Mouse (Mus musculus) embryonic fibroblast, embryonic 13.5 days (primary cell): ENCODE measurements around the gene Atp8a2. TPM values are rescaled to one million over a fixed set of nuclear protein-coding genes. Genes with fewer than 3 reads are reported as not detected.

Experiments used
- H3K27ac ChIP-seq: 2 replicates; pipeline ENCODE4 v1.5.1; 2012; ENCODE audit warnings: low read length, control low read depth, inconsistent platforms; ENCODE audit not compliant: insufficient read depth
- H3K4me1 ChIP-seq: 2 replicates; pipeline ENCODE4 v1.6.1; 2011; ENCODE audit warnings: low read length; ENCODE audit not compliant: control insufficient read depth, insufficient read depth
- H3K4me3 ChIP-seq: 2 replicates; pipeline ENCODE4 v1.5.1; 2011; ENCODE audit warnings: mild to moderate bottlenecking, control low read depth, low read length; ENCODE audit not compliant: insufficient read depth
- CTCF ChIP-seq: IDR thresholded peaks from 2 replicates; pipeline ENCODE4 v1.5.1; 2011; ENCODE audit warnings: mild to moderate bottlenecking, control low read depth, low read length, moderate library complexity, borderline replicate concordance; ENCODE audit not compliant: insufficient read depth
- POLR2A ChIP-seq: IDR thresholded peaks from 2 replicates; pipeline ENCODE4 v1.6.1; 2011; ENCODE audit warnings: low read depth, mild to moderate bottlenecking, control low read depth, low read length, moderate library complexity
- polyA plus RNA-seq: library from polyadenylated mRNA; stranded (reverse); fragments of >200 nt; gene quantifications from 2 replicates; pipeline ENCODE4 v1.2.4, GENCODE M21; 2011; ENCODE audit warnings: low read depth; ENCODE audit not compliant: missing spikeins, insufficient read length

Atp8a2 gene
- polyA plus RNA-seq, 1 experiment: 0.09 TPM

GRCm38 (mm10) chr14:60163367-60163766 lies 33.6 kb downstream of the Atp8a2 start:
- TF ChIP-seq CTCF (no peak), POLR2A (no peak)

GRCm38 (mm10) chr14:60152373-60152772 lies 44.6 kb downstream of the Atp8a2 start:
- Histone ChIP-seq H3K4me1 (no peaks in the 10 kb centered on the region), H3K27ac (no peak overlapping the region), H3K4me3 (no peak overlapping the region)
- no peak for TF ChIP-seq POLR2A
- TF ChIP-seq CTCF: no peak

More at GRCm38 (mm10) chr14:60163367-60163766, 33.6 kb downstream of the Atp8a2 start:
- no peak overlapping the region for H3K27ac ChIP-seq
- no peak overlapping the region for H3K4me3 ChIP-seq
- H3K4me1 ChIP-seq: no peaks in the 10 kb centered on the region

- H3K4me1 ChIP-seq: no peaks in the 10 kb centered on the region
- no peak for TF ChIP-seq CTCF
- TF ChIP-seq POLR2A: no peak
- H3K4me3 ChIP-seq: no peak overlapping the region
- no peak overlapping the region for H3K27ac ChIP-seq
Observed at GRCm38 (mm10) chr14:60148893-60149292, 48.1 kb downstream of the Atp8a2 start.

GRCm38 (mm10) chr14:60143234-60143633 lies 53.7 kb downstream of the Atp8a2 start:
- no peak overlapping the region for H3K4me3 ChIP-seq
- no peak overlapping the region for H3K27ac ChIP-seq

GRCm38 (mm10) chr14:60138339-60138738 lies 58.6 kb downstream of the Atp8a2 start:
- H3K4me3 ChIP-seq: no peak overlapping the region
- TF ChIP-seq POLR2A: no peak
- TF ChIP-seq CTCF: no peak
- H3K27ac ChIP-seq: no peak overlapping the region
- H3K4me1 ChIP-seq: no peaks in the 10 kb centered on the region

More at GRCm38 (mm10) chr14:60143234-60143633, 53.7 kb downstream of the Atp8a2 start:
- TF ChIP-seq CTCF: no peak
- no peak for TF ChIP-seq POLR2A
- no peaks in the 10 kb centered on the region for H3K4me1 ChIP-seq

GRCm38 (mm10) chr14:60137812-60138211 lies 59.2 kb downstream of the Atp8a2 start:
- H3K27ac ChIP-seq: no peak overlapping the region
- TF ChIP-seq POLR2A (no peak), CTCF (no peak)
- H3K4me3 ChIP-seq: no peak overlapping the region
- H3K4me1 ChIP-seq: no peaks in the 10 kb centered on the region

- Histone ChIP-seq H3K4me1 (no peaks in the 10 kb centered on the region), H3K27ac (no peak overlapping the region), H3K4me3 (no peak overlapping the region)
- TF ChIP-seq CTCF (no peak), POLR2A (no peak)
Observed at GRCm38 (mm10) chr14:60135801-60136200, 61.2 kb downstream of the Atp8a2 start.

- no peak overlapping the region for H3K4me3 ChIP-seq
- TF ChIP-seq CTCF (no peak), POLR2A (no peak)
- no peak overlapping the region for H3K27ac ChIP-seq
- H3K4me1 ChIP-seq: no peaks in the 10 kb centered on the region
Observed at GRCm38 (mm10) chr14:60134720-60135119, 62.3 kb downstream of the Atp8a2 start.

GRCm38 (mm10) chr14:60131196-60131876 lies 65.6 kb downstream of the Atp8a2 start:
- no peak overlapping the region for H3K27ac ChIP-seq
- H3K4me3 ChIP-seq: no peak overlapping the region
- H3K4me1 ChIP-seq: no peaks in the 10 kb centered on the region
- TF ChIP-seq POLR2A (no peak), CTCF (no peak)

- Histone ChIP-seq H3K4me3 (no peak overlapping the region), H3K4me1 (no peaks in the 10 kb centered on the region), H3K27ac (no peak overlapping the region)
- TF ChIP-seq POLR2A (no peak), CTCF (no peak)
Observed at GRCm38 (mm10) chr14:60129564-60129963, 67.4 kb downstream of the Atp8a2 start.
